Mouse (Mus musculus) thymus, postnatal 10 days (tissue): ENCODE measurements around the gene Msh5.

ENCODE experiments used
- DNase-seq, 2 experiments: peaks; one replicate each; pipeline ENCODE4 v3.0.0; 2021; ENCODE audit warnings: low spot score in 2 of 2

Gene Msh5

GRCm38 (mm10) chr17:35046681-35047455, at the start of gene Msh5:
Gene Msh5 (minus strand): TSS chr17:35046745.
- DNase-seq: peak; percentile 96 to 97

- no peak for DNase-seq
Measured at GRCm38 (mm10) chr17:35094475-35095365, 48.2 kb upstream of the Msh5 start.

- DNase-seq: no peak
Measured at GRCm38 (mm10) chr17:35092403-35093198, 46.1 kb upstream of the Msh5 start.

GRCm38 (mm10) chr17:35090166-35090932, 43.8 kb upstream of the Msh5 start:
- DNase-seq: no peak

GRCm38 (mm10) chr17:35088825-35089644, 42.5 kb upstream of the Msh5 start, which contains the start of gene Abhd16a:
Gene Abhd16a (plus strand): TSS chr17:35089263.
- DNase-seq: peak; percentile 88 to 94

- no peak for DNase-seq
Measured at GRCm38 (mm10) chr17:35088151-35088550, 41.6 kb upstream of the Msh5 start.

- no peak for DNase-seq
Measured at GRCm38 (mm10) chr17:35085208-35085865, 38.8 kb upstream of the Msh5 start, which contains the start of gene Ly6g6f. Gene Ly6g6f (minus strand): TSS chr17:35085610.

GRCm38 (mm10) chr17:35083929-35084497, 37.5 kb upstream of the Msh5 start:
- DNase-seq: no peak

- DNase-seq: no peak
Measured at GRCm38 (mm10) chr17:35082841-35083576, 36.5 kb upstream of the Msh5 start.

GRCm38 (mm10) chr17:35080710-35081109, 34.2 kb upstream of the Msh5 start:
- no peak for DNase-seq

GRCm38 (mm10) chr17:35080248-35080647, 33.7 kb upstream of the Msh5 start:
- no peak for DNase-seq

GRCm38 (mm10) chr17:35079778-35080177, 33.2 kb upstream of the Msh5 start:
- DNase-seq: no peak

- DNase-seq: no peak
Measured at GRCm38 (mm10) chr17:35077786-35078233, 31.3 kb upstream of the Msh5 start, which contains the start of gene Ly6g6d. Gene Ly6g6d (minus strand): TSS chr17:35078065.

GRCm38 (mm10) chr17:35077285-35077684, 30.7 kb upstream of the Msh5 start:
- DNase-seq: no peak

- DNase-seq: no peak
Measured at GRCm38 (mm10) chr17:35076507-35077176, 30.1 kb upstream of the Msh5 start, which contains the start of gene Ly6g6e. Gene Ly6g6e (plus strand): TSS chr17:35076902.

GRCm38 (mm10) chr17:35074097-35074496, 27.6 kb upstream of the Msh5 start:
- DNase-seq: peak; percentile 24 to 37

GRCm38 (mm10) chr17:35071454-35071853, 24.9 kb upstream of the Msh5 start:
- no peak for DNase-seq
